Mouse (Mus musculus): ENCODE data around the gene Gm29797. TPM values are rescaled to one million over a fixed set of nuclear protein-coding genes. Genes with fewer than 3 reads are reported as not detected.

The Gm29797 gene
- polyA plus RNA-seq (2014; fragmentation: Nextera tagmentation; extraction: Ambion mirVana): 0.63 TPM in 1 of 2 replicates, not detected in the other

DNA sequence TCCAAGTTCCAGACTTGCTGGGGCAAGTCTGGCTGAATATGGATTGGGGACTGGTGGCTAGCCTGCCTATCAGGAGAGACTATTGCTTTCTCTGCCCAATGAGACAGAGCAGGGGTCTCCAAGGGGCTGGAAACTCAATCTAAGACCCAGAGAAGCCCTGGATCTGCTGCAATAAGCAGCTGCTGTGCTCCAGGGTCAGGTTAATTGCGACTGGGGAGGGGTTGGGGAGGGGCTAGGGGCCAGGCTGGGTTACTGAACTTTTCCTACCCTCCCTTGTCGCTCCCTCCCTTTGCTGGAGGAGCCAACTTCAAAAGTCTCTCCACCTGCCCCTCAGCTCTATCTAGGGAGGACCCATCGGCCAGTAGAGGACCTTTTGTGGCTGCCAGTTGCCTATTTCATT, at the start of gene Gm29797:
Gene Gm29797, plus strand, starts transcription at position 301 of the 400 bp plus-strand sequence.
- 56% methylated on average over 3 of the region's 3 CpGs for WGBS
- no peak for ATAC-seq (ENCODE audit: low FRiP score, low TSS enrichment)
- H3K9me3 ChIP-seq (ENCODE audit: control insufficient read depth, low read length): no peaks in the 10 kb centered on the region

DNA sequence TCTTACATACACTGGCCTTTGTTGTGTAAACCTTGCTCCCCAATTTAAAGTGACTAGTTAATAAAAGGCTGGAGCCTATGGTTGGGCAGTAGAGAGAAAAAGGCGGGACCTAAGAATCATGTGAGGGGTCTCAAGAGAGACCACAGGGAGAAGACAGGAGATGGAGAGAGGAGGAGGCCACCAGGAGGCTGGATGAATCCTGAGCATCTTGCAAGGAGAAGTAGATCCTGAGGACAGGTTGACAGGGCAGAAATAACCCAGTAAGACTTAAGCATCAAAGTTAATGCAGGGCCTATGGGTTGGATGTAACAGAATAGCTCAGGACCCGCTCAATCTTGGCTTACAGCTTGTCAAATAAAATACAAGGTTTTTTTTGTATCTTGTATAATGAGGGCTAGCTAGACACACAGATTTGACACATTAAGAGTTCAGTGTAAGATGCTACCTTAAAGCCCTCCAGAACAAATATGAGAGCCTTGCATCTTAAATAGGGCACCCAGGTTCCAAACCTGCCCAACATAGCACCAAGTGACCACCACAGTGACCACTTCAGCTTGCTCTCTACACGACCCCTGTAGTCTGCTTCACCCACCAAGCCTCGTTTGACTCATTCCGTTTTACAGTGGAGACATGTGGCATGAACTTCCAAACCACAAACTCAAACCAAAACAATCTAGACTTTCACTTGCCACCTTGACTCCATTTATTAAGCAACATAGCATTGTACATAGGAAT, 37.9 kb upstream of the Gm29797 start:
- Histone ChIP-seq H3K27me3 (ENCODE audit: control insufficient read depth, insufficient read depth, low read length) (no peaks in the 10 kb centered on the region), H3K9ac (ENCODE audit: low read depth, low read length) (no peak overlapping the region), H3K27ac (ENCODE audit: low read depth, low read length) (no peak overlapping the region), H3K9me3 (ENCODE audit: control insufficient read depth, low read length) (no peaks in the 10 kb centered on the region), H3K4me1 (ENCODE audit: control insufficient read depth, insufficient read depth, low read length) (no peaks in the 10 kb centered on the region), H3K36me3 (ENCODE audit: control insufficient read depth, insufficient read depth, low read length) (peaks cover 57% of the 10 kb centered on the region), H3K4me3 (ENCODE audit: low read length) (no peak overlapping the region), H3K4me2 (replicated peaks; ENCODE audit: low read depth, low read length) (no peak overlapping the region)
- no peak for ATAC-seq (ENCODE audit: low FRiP score, low TSS enrichment)
- WGBS: 88% methylated on average over 5 of the region's 5 CpGs

More for the DNA sequence above, at the start of gene Gm29797:
- H3K9ac ChIP-seq (ENCODE audit: low read depth, low read length): no peak within 1 kb of the TSS
- no peaks in the 10 kb centered on the region for H3K27me3 ChIP-seq (ENCODE audit: control insufficient read depth, insufficient read depth, low read length)
- no peak within 1 kb of the TSS for H3K27ac ChIP-seq (ENCODE audit: low read depth, low read length)
- no peak within 1 kb of the TSS for H3K4me2 ChIP-seq (replicated peaks; ENCODE audit: low read depth, low read length)
- H3K4me3 ChIP-seq (ENCODE audit: low read length): no peak within 1 kb of the TSS
- H3K36me3 ChIP-seq (ENCODE audit: control insufficient read depth, insufficient read depth, low read length): peaks cover 41% of the 10 kb centered on the region
- 0 out of 2 replicates have a peak, but pooled peaks cover 3% of the 10 kb centered on the region for H3K4me1 ChIP-seq (ENCODE audit: control insufficient read depth, insufficient read depth, low read length)

DNA sequence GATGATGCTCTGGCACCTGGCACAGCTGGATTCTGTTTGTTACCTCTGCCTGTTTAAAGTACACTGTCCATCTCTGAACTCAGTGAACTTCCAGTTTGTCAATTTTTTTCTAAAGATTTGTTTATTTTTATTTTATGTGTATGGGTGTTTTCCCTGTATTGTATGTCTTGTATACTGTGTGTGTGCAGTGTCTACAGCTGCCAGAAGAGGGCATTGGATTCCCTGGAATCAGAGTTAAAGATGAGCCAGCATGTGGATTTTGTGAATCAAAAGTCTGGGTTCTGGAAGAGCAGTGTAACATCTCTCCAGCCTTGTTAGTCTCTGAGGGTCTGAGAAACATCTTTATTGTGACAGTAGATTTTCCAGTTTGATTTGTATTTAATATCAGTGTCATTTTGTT, 33.4 kb upstream of the Gm29797 start:
- Histone ChIP-seq H3K4me3 (ENCODE audit: low read length) (no peak overlapping the region), H3K9me3 (ENCODE audit: control insufficient read depth, low read length) (no peaks in the 10 kb centered on the region), H3K27me3 (ENCODE audit: control insufficient read depth, insufficient read depth, low read length) (no peaks in the 10 kb centered on the region), H3K36me3 (ENCODE audit: control insufficient read depth, insufficient read depth, low read length) (peaks cover 57% of the 10 kb centered on the region), H3K4me1 (ENCODE audit: control insufficient read depth, insufficient read depth, low read length) (no peaks in the 10 kb centered on the region), H3K9ac (ENCODE audit: low read depth, low read length) (no peak overlapping the region), H3K27ac (ENCODE audit: low read depth, low read length) (no peak overlapping the region), H3K4me2 (replicated peaks; ENCODE audit: low read depth, low read length) (no peak overlapping the region)
- ATAC-seq (ENCODE audit: low FRiP score, low TSS enrichment): no peak

DNA sequence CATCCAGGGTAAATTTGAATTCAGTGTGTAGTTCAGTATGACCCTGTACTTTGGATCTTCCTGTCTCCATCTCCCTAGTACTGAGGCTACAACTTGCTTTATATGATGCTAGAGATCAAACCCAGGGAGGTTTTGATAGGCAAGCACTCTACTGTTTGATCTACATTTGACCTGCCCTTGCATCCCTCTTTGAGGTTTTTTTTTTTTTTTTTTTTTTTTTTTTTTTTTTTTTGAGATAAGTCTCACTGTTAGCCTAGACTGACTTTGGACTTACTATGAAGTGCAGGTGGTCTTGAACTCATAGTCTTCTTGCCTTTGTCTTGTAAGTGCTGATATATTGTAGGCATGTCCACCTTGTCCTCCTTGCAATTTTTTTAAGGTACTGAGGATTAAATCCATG, 28.4 kb upstream of the Gm29797 start:
- no peak overlapping the region for H3K9ac ChIP-seq (ENCODE audit: low read depth, low read length)
- H3K4me2 ChIP-seq (replicated peaks; ENCODE audit: low read depth, low read length): no peak overlapping the region
- no peak overlapping the region for H3K27ac ChIP-seq (ENCODE audit: low read depth, low read length)
- no peaks in the 10 kb centered on the region for H3K9me3 ChIP-seq (ENCODE audit: control insufficient read depth, low read length)
- no peak overlapping the region for H3K4me3 ChIP-seq (ENCODE audit: low read length)
- H3K36me3 ChIP-seq (ENCODE audit: control insufficient read depth, insufficient read depth, low read length): peaks cover 44% of the 10 kb centered on the region
- no peak for ATAC-seq (ENCODE audit: low FRiP score, low TSS enrichment)
- H3K4me1 ChIP-seq (ENCODE audit: control insufficient read depth, insufficient read depth, low read length): no peaks in the 10 kb centered on the region
- no peaks in the 10 kb centered on the region for H3K27me3 ChIP-seq (ENCODE audit: control insufficient read depth, insufficient read depth, low read length)

DNA sequence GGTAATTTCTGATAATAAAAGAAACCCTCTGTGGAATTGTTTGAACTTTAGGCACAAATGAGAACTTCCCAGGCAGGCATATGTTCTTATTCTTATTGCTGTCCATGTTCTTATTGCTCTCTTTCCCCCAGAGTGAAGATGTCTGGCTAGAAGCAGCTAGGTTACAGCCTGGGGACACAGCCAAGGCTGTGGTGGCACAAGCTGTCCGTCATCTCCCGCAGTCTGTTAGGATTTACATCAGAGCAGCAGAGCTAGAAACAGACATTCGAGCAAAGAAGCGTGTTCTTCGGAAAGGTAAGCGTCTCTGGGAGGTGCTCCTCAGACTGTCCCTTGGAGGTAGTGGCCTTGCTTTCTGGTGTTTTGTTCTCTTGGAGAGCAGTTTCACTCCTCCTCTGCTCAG, 24.2 kb upstream of the Gm29797 start:
- peaks cover 61% of the 10 kb centered on the region for H3K36me3 ChIP-seq (ENCODE audit: control insufficient read depth, insufficient read depth, low read length)
- H3K4me1 ChIP-seq (ENCODE audit: control insufficient read depth, insufficient read depth, low read length): no peaks in the 10 kb centered on the region
- H3K27me3 ChIP-seq (ENCODE audit: control insufficient read depth, insufficient read depth, low read length): no peaks in the 10 kb centered on the region
- no peak overlapping the region for H3K4me2 ChIP-seq (replicated peaks; ENCODE audit: low read depth, low read length)
- no peak overlapping the region for H3K4me3 ChIP-seq (ENCODE audit: low read length)
- H3K9ac ChIP-seq (ENCODE audit: low read depth, low read length): no peak overlapping the region
- no peaks in the 10 kb centered on the region for H3K9me3 ChIP-seq (ENCODE audit: control insufficient read depth, low read length)
- ATAC-seq (ENCODE audit: low FRiP score, low TSS enrichment): no peak
- 97% methylated on average over 6 of the region's 6 CpGs for whole genome bisulfite sequencing
- H3K27ac ChIP-seq (ENCODE audit: low read depth, low read length): no peak overlapping the region

DNA sequence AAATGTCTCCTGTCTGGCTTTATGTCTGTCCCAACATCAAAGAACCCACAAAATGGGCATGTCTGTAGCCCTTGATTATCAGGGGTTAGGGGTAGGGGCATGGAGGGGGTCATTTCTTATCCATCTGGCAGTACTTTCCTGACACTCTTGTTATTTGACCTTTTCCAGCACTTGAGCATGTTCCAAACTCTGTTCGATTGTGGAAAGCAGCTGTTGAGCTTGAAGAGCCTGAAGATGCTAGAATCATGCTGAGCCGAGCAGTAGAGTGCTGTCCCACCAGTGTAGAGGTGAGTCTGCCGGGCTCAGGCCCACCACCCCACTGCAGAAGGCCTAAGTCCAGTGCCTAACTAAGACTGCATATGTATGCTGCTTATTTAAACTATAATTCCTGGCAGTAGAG, 21.0 kb upstream of the Gm29797 start:
- Histone ChIP-seq H3K27me3 (ENCODE audit: control insufficient read depth, insufficient read depth, low read length) (no peaks in the 10 kb centered on the region), H3K4me2 (replicated peaks; ENCODE audit: low read depth, low read length) (no peak overlapping the region), H3K9ac (ENCODE audit: low read depth, low read length) (no peak overlapping the region), H3K9me3 (ENCODE audit: control insufficient read depth, low read length) (no peaks in the 10 kb centered on the region), H3K4me3 (ENCODE audit: low read length) (no peak overlapping the region), H3K4me1 (ENCODE audit: control insufficient read depth, insufficient read depth, low read length) (no peaks in the 10 kb centered on the region), H3K27ac (ENCODE audit: low read depth, low read length) (no peak overlapping the region), H3K36me3 (ENCODE audit: control insufficient read depth, insufficient read depth, low read length) (peaks cover 75% of the 10 kb centered on the region)
- WGBS: 92% methylated on average over 3 of the region's 3 CpGs
- no peak for ATAC-seq (ENCODE audit: low FRiP score, low TSS enrichment)

DNA sequence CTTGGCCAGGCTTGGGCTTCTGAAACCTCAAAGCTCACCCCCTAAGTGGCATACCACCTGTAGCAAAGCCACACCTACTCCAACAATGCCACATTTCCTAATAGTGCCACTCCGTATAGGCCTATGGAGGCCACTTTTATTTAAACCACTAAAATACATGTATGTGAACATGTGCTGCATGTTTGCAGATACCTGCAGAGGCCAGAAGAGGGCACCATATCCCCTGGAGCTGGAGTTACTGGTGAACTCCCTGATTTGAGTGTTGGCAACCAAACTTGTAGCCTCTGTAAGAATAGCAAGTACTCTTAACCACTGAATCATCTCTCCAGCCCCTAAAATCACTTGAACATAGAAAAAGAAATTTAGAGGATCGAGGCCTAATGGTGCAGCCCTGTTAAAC, 12.5 kb upstream of the Gm29797 start:
- Histone ChIP-seq H3K27ac (ENCODE audit: low read depth, low read length) (no peak overlapping the region), H3K36me3 (ENCODE audit: control insufficient read depth, insufficient read depth, low read length) (peaks cover 72% of the 10 kb centered on the region), H3K4me1 (ENCODE audit: control insufficient read depth, insufficient read depth, low read length) (no peaks in the 10 kb centered on the region), H3K9me3 (ENCODE audit: control insufficient read depth, low read length) (no peaks in the 10 kb centered on the region), H3K27me3 (ENCODE audit: control insufficient read depth, insufficient read depth, low read length) (no peaks in the 10 kb centered on the region), H3K4me3 (ENCODE audit: low read length) (no peak overlapping the region), H3K9ac (ENCODE audit: low read depth, low read length) (no peak overlapping the region), H3K4me2 (replicated peaks; ENCODE audit: low read depth, low read length) (no peak overlapping the region)
- no peak for ATAC-seq (ENCODE audit: low FRiP score, low TSS enrichment)
- 96% methylated on average over 2 of the region's 2 CpGs for WGBS

DNA sequence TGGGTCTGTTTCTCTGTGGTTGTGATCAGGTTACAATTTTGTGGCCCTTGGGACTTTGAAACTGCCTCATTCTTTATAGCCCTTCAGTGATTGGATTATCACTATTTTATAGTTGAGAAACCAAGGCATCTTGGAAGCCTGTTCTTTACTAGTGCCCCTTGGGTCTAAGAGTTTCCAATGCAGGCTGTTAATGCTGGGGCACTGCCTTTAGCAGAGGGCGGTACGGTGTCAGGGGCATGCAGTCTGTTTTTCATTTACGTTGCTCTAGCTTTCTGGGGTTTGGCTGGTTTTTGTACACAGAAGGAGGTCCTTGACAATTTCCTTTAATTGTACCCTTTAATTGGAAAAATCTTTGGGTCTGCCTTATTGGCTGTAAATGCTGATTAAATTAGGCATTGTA, 11.2 kb upstream of the Gm29797 start:
- Histone ChIP-seq H3K36me3 (ENCODE audit: control insufficient read depth, insufficient read depth, low read length) (peaks cover 74% of the 10 kb centered on the region), H3K4me1 (ENCODE audit: control insufficient read depth, insufficient read depth, low read length) (no peaks in the 10 kb centered on the region), H3K27me3 (ENCODE audit: control insufficient read depth, insufficient read depth, low read length) (no peaks in the 10 kb centered on the region), H3K9me3 (ENCODE audit: control insufficient read depth, low read length) (no peaks in the 10 kb centered on the region), H3K4me2 (replicated peaks; ENCODE audit: low read depth, low read length) (no peak overlapping the region), H3K27ac (ENCODE audit: low read depth, low read length) (no peak overlapping the region), H3K9ac (ENCODE audit: low read depth, low read length) (no peak overlapping the region), H3K4me3 (ENCODE audit: low read length) (no peak overlapping the region)
- no peak for ATAC-seq (ENCODE audit: low FRiP score, low TSS enrichment)
- 96% methylated on average over 3 of the region's 3 CpGs for WGBS

DNA sequence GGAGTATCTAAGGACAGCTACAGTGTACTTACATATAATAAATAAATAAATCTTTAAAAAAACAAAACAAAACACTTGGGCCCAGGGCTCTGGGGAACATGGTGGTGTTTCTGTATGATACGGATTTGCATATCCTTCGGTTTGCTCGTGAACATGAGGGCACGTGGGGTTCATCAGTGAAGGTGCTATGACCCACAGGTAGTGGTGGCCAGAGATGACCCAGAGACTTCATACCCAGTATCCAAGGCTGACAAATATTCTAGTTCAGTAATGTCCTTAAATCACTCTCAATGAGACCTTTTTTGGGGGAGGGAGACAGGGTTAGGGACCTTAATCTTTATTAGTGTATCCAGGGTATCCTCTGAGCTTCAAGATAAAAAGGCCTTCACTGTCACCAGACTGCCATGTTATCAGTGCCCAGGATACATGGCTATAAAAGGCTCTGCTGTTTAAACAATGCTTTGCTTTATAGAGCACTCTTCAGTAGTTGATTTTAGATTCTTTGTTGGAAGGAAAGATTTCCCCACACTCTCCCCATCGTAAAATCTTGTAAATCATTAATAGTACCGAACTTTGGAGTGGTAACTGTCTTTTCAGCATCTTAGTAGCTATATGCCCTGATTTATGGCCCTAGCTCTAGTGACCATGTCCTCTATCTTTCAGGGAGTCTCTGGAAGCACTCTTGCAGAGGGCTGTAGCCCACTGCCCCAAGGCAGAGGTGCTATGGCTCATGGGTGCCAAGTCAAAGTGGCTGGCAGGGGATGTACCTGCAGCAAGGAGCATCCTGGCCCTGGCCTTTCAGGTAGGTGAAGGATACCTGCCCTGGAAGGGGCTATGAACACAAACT, 10.0 kb upstream of the Gm29797 start:
- Histone ChIP-seq H3K9ac (ENCODE audit: low read depth, low read length) (no peak overlapping the region), H3K27ac (ENCODE audit: low read depth, low read length) (no peak overlapping the region), H3K36me3 (ENCODE audit: control insufficient read depth, insufficient read depth, low read length) (peaks cover 74% of the 10 kb centered on the region), H3K4me3 (ENCODE audit: low read length) (no peak overlapping the region), H3K9me3 (ENCODE audit: control insufficient read depth, low read length) (no peaks in the 10 kb centered on the region), H3K4me1 (ENCODE audit: control insufficient read depth, insufficient read depth, low read length) (no peaks in the 10 kb centered on the region), H3K27me3 (ENCODE audit: control insufficient read depth, insufficient read depth, low read length) (no peaks in the 10 kb centered on the region), H3K4me2 (replicated peaks; ENCODE audit: low read depth, low read length) (no peak overlapping the region)
- no peak for ATAC-seq (ENCODE audit: low FRiP score, low TSS enrichment)
- WGBS: 84% methylated on average over 6 of the region's 6 CpGs

Data from kidney, embryonic 14.5 days (tissue).